Mouse (Mus musculus) liver, embryonic 14.5 days (tissue): ENCODE measurements around the gene Cd248.

Experiments
- CTCF ChIP-seq: IDR thresholded peaks from 2 replicates; pipeline ENCODE4 v1.5.1; 2016; ENCODE audit warnings: antibody characterized with exemption, low read depth, control low read depth
- EP300 ChIP-seq: IDR thresholded peaks from 2 replicates; pipeline ENCODE4 v1.6.1; 2016; ENCODE audit warnings: antibody characterized with exemption, low read depth

GRCm38 (mm10) chr19:5097521-5098362, 29.9 kb downstream of the Cd248 start:
- TF ChIP-seq CTCF: no peak
- no peak for TF ChIP-seq EP300
